Mouse (Mus musculus) mouse trophoblast stem cell (cell line): Measurements from ENCODE around the gene Pus7l.

ENCODE experiments used
- in situ Hi-C, 2 experiments: fragments of 300-500 bp; cut with MseI, MboI; formaldehyde crosslinking; loops; 2 replicates in 1 of 2; 3 replicates in 1 of 2; pipeline ENCODE4 v1.15.1; 2025

Gene Pus7l

DNA sequence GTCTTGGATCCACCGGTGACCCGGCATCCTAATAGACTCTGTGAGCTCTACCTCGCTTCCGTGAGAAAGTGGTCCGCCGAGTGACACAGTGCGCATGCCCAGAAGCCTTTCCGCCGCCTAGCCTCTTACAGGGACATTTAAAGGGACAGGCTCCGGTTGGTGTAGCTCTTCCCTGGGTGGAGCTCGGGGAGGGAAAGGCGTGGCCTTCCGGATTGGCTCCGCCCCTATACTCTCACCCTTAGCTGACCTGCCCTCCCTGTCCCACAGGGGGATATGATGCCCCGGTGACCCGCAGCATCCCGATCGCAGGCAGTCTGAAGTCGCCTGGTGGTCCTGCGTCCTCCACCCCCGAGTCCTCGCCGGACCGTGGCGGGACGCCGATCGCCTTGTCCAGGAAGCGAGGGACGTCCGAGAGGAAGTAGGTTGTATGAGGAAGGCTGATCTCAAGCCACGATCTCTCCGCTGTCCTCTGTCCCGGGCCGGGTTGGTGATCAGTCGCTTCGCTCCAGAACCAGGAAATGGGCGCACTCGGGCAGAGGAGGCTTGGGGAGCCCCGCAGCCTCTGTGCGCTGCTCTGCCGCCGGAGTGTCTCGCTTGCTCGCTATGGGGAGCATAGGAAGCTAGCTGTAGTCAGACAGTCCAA lies at the start of gene Pus7l, which contains the start of gene Irak4:
Gene Pus7l (minus strand): TSS at position 139 of the 643 bp plus-strand sequence.
Gene Irak4 (plus strand): TSS at position 235 of the 643 bp plus-strand sequence.
- in situ Hi-C loops: no loop called here

DNA sequence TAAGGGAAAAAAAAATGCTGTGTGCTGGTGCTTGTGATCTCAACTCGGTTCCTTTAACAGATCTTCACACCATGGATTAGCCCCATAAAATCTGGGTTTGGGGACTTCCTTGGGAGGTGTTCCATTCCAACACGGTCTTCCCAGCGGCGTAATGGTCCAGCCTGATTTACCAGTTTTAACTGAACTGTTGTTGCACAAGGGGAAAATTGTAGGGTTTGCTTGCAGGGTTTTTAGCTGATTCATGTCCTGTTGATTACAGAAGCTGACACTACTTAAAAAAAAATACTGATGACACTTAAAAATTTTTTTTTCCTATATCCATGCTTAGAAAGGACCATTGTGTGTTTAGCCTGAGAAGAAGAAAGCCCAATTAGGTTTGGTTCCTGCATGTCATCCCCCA lies 48.0 kb upstream of the Pus7l start:
- in situ Hi-C loops: no loop called here

DNA sequence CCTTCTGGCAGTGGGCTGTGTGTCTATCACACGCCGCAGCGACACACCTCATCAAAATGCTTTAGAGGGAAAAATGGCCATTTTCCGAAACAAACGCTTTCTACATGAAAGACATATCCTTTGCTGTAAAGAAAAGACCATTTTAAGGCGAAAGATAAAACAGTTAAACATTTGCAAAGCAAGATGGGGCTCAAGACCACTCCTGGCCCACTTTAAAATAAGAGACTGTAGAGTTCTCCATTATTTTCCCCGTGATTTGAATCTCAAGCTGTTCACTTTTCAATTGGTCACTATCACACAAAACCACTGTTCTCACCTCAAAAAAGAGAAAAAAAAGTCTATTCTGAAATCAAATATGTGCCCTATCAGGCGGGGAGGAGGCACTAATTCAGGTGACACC lies 46.7 kb upstream of the Pus7l start:
- in situ Hi-C loops: no loop called here

GRCm38 (mm10) chr15:94589219-94590075 lies 46.1 kb upstream of the Pus7l start, which contains the start of gene Twf1:
TSS of gene Twf1 (minus strand) at chr15:94589889.
- in situ Hi-C loops: no loop called here

DNA sequence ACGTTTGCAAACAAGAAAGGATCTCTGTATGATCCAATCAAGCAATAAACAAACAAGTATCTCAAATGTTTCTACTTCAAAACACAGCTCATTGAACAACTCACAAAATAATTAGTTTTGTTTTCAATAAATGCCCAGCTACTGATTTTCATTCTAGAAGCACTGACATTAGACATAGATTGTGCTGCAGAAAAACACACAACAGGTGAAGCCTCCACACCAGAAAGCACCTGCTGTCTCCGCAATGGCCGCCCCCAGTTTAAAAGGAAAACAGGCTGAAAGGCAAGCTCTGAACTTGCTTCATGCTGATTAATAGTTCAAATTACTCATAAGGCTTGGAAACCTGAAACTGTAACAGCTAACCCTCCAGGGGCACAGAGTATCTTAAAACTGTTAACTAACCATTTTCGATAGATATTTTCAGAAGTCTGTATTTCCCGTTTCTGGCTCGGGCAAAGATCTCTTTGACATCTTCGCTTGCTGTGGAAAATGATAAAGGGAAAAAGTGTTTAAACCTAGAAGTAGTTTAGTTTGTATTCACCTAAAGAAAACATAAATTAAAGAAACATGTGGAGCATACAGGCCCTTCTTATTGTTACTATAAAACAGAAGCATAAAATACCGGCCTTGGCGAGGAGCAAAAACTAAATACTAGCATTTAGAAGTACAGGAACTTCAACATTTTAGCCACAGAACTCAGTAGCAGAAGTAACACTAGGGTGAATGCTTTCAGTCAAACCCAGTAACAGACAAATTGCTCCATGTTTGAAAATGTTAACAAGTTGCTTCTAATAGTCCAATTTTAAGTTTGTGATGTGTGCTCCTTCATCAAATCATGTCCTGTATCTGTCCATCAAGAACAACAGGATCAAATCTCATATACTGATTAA lies 44.7 kb upstream of the Pus7l start:
- in situ Hi-C loops: no loop called here

- in situ Hi-C loops: no loop called here
Observed at GRCm38 (mm10) chr15:94584738-94585137, 41.4 kb upstream of the Pus7l start.

GRCm38 (mm10) chr15:94583153-94583552 lies 39.8 kb upstream of the Pus7l start:
- in situ Hi-C loops: no loop called here

GRCm38 (mm10) chr15:94582000-94582593 lies 38.8 kb upstream of the Pus7l start:
- in situ Hi-C loops: no loop called here

GRCm38 (mm10) chr15:94574566-94575268 lies 31.4 kb upstream of the Pus7l start:
- in situ Hi-C loops: no loop called here

GRCm38 (mm10) chr15:94572746-94573145 lies 29.4 kb upstream of the Pus7l start:
- in situ Hi-C loops: no loop called here

GRCm38 (mm10) chr15:94571501-94571900 lies 28.2 kb upstream of the Pus7l start:
- in situ Hi-C loops: no loop called here

- in situ Hi-C loops: no loop called here
Observed at GRCm38 (mm10) chr15:94568496-94569182, 25.3 kb upstream of the Pus7l start.

DNA sequence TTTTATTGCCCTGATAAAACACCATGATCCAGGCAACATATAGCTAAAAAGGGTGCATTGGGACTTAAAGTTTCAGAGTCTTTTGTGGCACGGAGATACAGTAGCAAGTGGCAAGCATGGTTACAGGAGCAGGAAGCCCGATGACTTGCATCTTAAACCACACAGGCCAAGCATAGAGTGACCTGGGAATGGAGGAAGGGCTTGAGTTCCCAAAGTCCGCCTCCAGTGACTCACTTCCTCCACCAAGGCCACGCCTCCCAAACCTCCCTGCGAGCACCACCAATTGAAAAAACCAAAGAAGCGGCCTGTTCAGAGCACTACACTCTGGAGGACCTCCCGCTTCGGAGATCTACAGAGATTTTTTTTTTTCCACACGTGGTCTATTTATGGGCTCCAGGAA lies 22.5 kb upstream of the Pus7l start:
- in situ Hi-C loops: no loop called here

DNA sequence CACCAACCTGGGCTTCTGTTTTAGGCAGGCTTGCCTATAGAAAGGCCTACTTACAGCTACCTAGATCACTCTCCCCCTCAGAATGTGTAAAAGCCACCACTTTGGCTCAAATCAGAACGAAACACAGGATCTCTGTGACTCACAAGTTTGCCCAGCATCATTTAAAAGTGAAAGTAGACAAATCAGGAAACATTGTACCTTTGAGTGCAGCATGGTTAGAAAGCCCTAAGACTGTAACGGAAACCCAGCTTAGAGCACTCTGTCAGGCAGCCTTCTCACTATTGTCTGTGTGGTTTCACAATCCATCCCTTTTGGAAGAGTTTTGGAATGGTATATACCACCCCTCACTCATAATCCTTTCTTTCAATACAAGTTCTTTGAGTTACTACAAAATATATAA lies 21.6 kb upstream of the Pus7l start:
- in situ Hi-C loops: no loop called here

- in situ Hi-C loops: loop anchor here in 1 of 2 experiments (10.0 kb wide), 1 partner anchor 106 kb away; no protein-coding TSS in a partner anchor
Observed at GRCm38 (mm10) chr15:94558895-94559656, 15.7 kb upstream of the Pus7l start.

GRCm38 (mm10) chr15:94557442-94557841 lies 14.1 kb upstream of the Pus7l start:
- in situ Hi-C loops: loop anchor here in 1 of 2 experiments (10.0 kb wide), 1 partner anchor 107 kb away; no protein-coding TSS in a partner anchor

DNA sequence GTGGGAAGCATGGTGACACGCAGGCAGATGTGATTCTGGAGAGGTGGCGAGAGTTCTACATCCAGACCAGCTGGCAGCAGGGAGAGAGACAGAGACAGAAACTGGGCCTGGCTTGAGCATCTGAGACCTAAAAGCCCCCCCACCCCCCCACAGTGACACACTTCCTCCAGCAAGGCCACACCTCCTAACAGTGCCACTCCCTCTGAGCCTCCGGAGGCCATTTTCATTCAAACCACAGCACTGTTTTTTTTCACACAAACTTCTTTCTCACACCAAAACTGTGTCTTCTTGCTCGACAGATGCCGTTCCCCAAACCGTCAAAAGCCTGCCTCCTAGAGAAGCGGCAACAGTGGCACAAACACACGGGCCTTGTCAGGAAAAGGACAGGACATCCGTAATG lies 10.2 kb upstream of the Pus7l start:
- in situ Hi-C loops: loop anchor here in 1 of 2 experiments (10.0 kb wide), 1 partner anchor 111 kb away; no protein-coding TSS in a partner anchor

DNA sequence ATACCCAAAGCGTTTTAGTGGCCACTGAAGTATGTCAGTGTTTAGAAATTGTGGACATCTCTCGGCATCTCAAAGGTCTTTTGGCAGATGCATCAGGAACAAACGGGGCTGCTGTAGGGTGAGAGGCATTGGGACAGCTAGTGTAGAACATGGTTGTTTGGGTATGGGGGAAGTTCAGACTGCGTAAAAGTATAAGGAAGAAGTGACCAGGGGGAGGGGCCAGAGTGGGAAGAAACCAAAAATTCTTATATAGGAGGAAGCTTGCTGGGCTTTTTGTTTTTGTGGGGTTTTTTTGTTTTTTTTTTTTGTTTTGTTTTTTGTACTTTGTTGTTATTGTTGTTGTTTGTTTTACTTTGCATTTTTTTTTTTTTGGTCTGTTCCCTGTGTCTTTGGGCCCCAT lies 1.5 kb upstream of the Pus7l start:
- in situ Hi-C loops: no loop called here

DNA sequence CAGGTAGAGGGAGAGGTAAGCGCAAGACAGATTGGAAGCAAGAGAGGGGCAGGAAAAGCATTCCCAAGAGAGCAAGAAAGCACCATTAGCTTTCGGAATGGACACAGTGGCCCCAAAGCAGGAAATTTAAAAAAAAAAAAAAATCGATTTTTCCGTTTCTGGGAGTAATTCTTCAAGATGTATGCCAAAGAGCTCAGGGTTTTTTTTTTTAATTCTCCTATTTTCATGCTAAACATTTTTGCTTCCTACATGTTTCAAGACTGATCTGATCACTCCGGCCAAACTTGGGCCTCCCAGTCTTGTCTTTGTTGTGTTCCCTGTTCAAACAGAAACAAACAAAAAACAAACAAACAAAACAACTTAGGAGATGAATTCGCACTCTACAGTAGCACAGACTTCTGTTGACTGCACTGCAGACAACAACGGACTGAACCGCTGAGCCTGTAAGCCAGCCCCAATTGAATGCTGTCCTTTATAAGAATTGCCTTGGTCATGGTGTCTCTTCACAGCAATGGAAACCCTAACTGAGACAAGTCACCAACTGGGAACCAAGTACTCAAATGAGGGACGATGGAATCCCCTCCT lies 797 bp upstream of the Pus7l start:
- in situ Hi-C loops: no loop called here
